Comparison of ENCODE assay signal across 14 mouse cellular contexts in genomic region chr17:87327645-87328044, GRCm38 (mm10). TPM values are rescaled to one million over a fixed set of nuclear protein-coding genes. Genes with fewer than 3 reads are reported as not detected.
A peak's percentile ranks its signal among the peaks of the same experiment; 100 is the strongest.
DNase-seq lines count a peak whose midpoint lies in the region; ATAC-seq and TF ChIP-seq lines count a peak whose summit lies in the region.
"Had no signal": no experiment of that assay in that cellular context is flagged by ENCODE, and none has a peak within 500 bp of the region (broad histone marks: within the 10 kb centered on the region; RNA-seq: fewer than 3 reads in every experiment).

No protein-coding gene starts in this region.

- peak overlapping the region; percentile 37; the same call in 1 of the 2 replicates for H3K27ac ChIP-seq in forebrain, embryonic 11.5 days (ENCODE audit: low read depth, low read length)
- H3K27ac ChIP-seq in forebrain, embryonic 14.5 days (ENCODE audit: low read depth, low read length) = no peak overlapping the region
- peak overlapping the region; percentile 19 for H3K27ac ChIP-seq in cortical plate, adult 2 months (ENCODE audit: insufficient read depth, low read length)
- peak overlapping the region; percentile 83 for H3K27ac ChIP-seq in hindbrain, embryonic 10.5 days
- H3K27ac ChIP-seq in midbrain, embryonic 12.5 days (replicated peaks) = peak overlapping the region; percentile 31
- H3K27ac ChIP-seq in limb, embryonic 10.5 days = no peak overlapping the region; the same call in none of the 2 replicates
- H3K27ac ChIP-seq: heart, embryonic 15.5 days had no signal

- TF ChIP-seq CTCF in cortical plate, adult 2 months (IDR thresholded peaks at IDR 0.05; ENCODE audit: extremely low read depth, insufficient read depth, low read length) = no peak

- no peak for TF ChIP-seq POLR2A in cortical plate, adult 2 months (IDR thresholded peaks at IDR 0.05; ENCODE audit: extremely low read depth, insufficient read depth, low read length)

- peaks cover 24% of the 10 kb centered on the region for H3K4me1 ChIP-seq in forebrain, embryonic 11.5 days (replicated peaks; ENCODE audit: control insufficient read depth, insufficient read depth, low read length)
- H3K4me1 ChIP-seq in forebrain, embryonic 14.5 days (ENCODE audit: control insufficient read depth, insufficient read depth, low read length) = peaks cover 33% of the 10 kb centered on the region
- H3K4me1 ChIP-seq in cortical plate, adult 2 months (ENCODE audit: control insufficient read depth, insufficient read depth, low read length) = peaks cover 31% of the 10 kb centered on the region
- peaks cover 74% of the 10 kb centered on the region for H3K4me1 ChIP-seq in hindbrain, embryonic 10.5 days (replicated peaks)
- H3K4me1 ChIP-seq in midbrain, embryonic 12.5 days = peaks cover 45% of the 10 kb centered on the region
- peaks cover 66% of the 10 kb centered on the region for H3K4me1 ChIP-seq in limb, embryonic 10.5 days

- WGBS in forebrain, embryonic 11.5 days = 81% methylated on average over 8 of the region's 8 CpGs
- WGBS in forebrain, embryonic 14.5 days = 76% methylated on average over 8 of the region's 8 CpGs
- 73% methylated on average over 8 of the region's 8 CpGs for WGBS in hindbrain, embryonic 10.5 days
- WGBS in midbrain, embryonic 12.5 days = 72% methylated on average over 8 of the region's 8 CpGs
- 85% methylated on average over 8 of the region's 8 CpGs for WGBS in limb, embryonic 10.5 days

- H3K4me3 ChIP-seq in forebrain, embryonic 11.5 days (ENCODE audit: low read depth, low read length) = no peak overlapping the region
- H3K4me3 ChIP-seq in forebrain, embryonic 14.5 days (ENCODE audit: low read depth, low read length) = no peak overlapping the region
- no peak overlapping the region for H3K4me3 ChIP-seq in cortical plate, adult 2 months (ENCODE audit: insufficient read depth, low read length)
- H3K4me3 ChIP-seq in hindbrain, embryonic 10.5 days = no peak overlapping the region
- no peak overlapping the region for H3K4me3 ChIP-seq in midbrain, embryonic 12.5 days
- H3K4me3 ChIP-seq in limb, embryonic 10.5 days = no peak overlapping the region
- H3K4me3 ChIP-seq: heart, embryonic 15.5 days had no signal

- no peaks in the 10 kb centered on the region for H3K36me3 ChIP-seq in forebrain, embryonic 11.5 days (ENCODE audit: control insufficient read depth, insufficient read depth, low read length)
- no peaks in the 10 kb centered on the region for H3K36me3 ChIP-seq in forebrain, embryonic 14.5 days (ENCODE audit: control insufficient read depth, insufficient read depth, low read length)
- no peaks in the 10 kb centered on the region; the same call in 1 of the 2 replicates for H3K36me3 ChIP-seq in hindbrain, embryonic 10.5 days
- no peaks in the 10 kb centered on the region for H3K36me3 ChIP-seq in midbrain, embryonic 12.5 days
- no peaks in the 10 kb centered on the region for H3K36me3 ChIP-seq in limb, embryonic 10.5 days
- H3K36me3 ChIP-seq: heart, embryonic 15.5 days had no signal

- no peak for DNase-seq in forebrain, embryonic 11.5 days (ENCODE audit: low spot score)
- DNase-seq in forebrain, embryonic 14.5 days (ENCODE audit: low spot score) = no peak
- no peak for DNase-seq in hindbrain, embryonic 10.5 days (ENCODE audit: low spot score)
- no peak for DNase-seq in limb, embryonic 10.5 days (ENCODE audit: low spot score)
- DNase-seq in urinary bladder, postnatal 25 days (ENCODE audit: low spot score) = no peak
- DNase-seq: spleen, adult 18-20 months; thymus, postnatal 4 days had no signal

- H3K27me3 ChIP-seq in forebrain, embryonic 11.5 days (ENCODE audit: control insufficient read depth, insufficient read depth, low read length) = no peaks in the 10 kb centered on the region
- H3K27me3 ChIP-seq in forebrain, embryonic 14.5 days (replicated peaks; ENCODE audit: control insufficient read depth, insufficient read depth, low read length) = no peaks in the 10 kb centered on the region
- peaks cover 27% of the 10 kb centered on the region for H3K27me3 ChIP-seq in hindbrain, embryonic 10.5 days (ENCODE audit: insufficient read depth, poor library complexity, severe bottlenecking)
- H3K27me3 ChIP-seq in midbrain, embryonic 12.5 days = peaks cover 27% of the 10 kb centered on the region
- peaks cover 38% of the 10 kb centered on the region for H3K27me3 ChIP-seq in limb, embryonic 10.5 days (ENCODE audit: low read depth, poor library complexity, severe bottlenecking)
- H3K27me3 ChIP-seq: Patski had no signal

- no peak overlapping the region for H3K4me2 ChIP-seq in forebrain, embryonic 11.5 days (ENCODE audit: low read depth, low read length, severe bottlenecking)
- no peak overlapping the region for H3K4me2 ChIP-seq in forebrain, embryonic 14.5 days (ENCODE audit: low read length)
- no peak overlapping the region for H3K4me2 ChIP-seq in midbrain, embryonic 12.5 days (replicated peaks)
- H3K4me2 ChIP-seq: heart, embryonic 15.5 days had no signal

- peak overlapping the region; percentile 8; the same call in 1 of the 2 replicates for H3K9ac ChIP-seq in forebrain, embryonic 11.5 days (ENCODE audit: low read length)
- no peak overlapping the region for H3K9ac ChIP-seq in forebrain, embryonic 14.5 days (ENCODE audit: low read length)
- no peak overlapping the region for H3K9ac ChIP-seq in midbrain, embryonic 12.5 days (replicated peaks)
- H3K9ac ChIP-seq: heart, embryonic 15.5 days; liver, postnatal 0 days had no signal

- H3K9me3 ChIP-seq in forebrain, embryonic 11.5 days (ENCODE audit: control insufficient read depth, low read length) = no peaks in the 10 kb centered on the region
- H3K9me3 ChIP-seq in forebrain, embryonic 14.5 days (replicated peaks; ENCODE audit: control insufficient read depth, low read length) = no peaks in the 10 kb centered on the region
- no peaks in the 10 kb centered on the region for H3K9me3 ChIP-seq in hindbrain, embryonic 10.5 days
- no peaks in the 10 kb centered on the region for H3K9me3 ChIP-seq in midbrain, embryonic 12.5 days
- no peaks in the 10 kb centered on the region for H3K9me3 ChIP-seq in limb, embryonic 10.5 days (replicated peaks)
- H3K9me3 ChIP-seq: heart, embryonic 15.5 days had no signal

- ATAC-seq in forebrain, embryonic 11.5 days (replicated peaks; ENCODE audit: low FRiP score) = no peak
- no peak for ATAC-seq in forebrain, embryonic 14.5 days
- ATAC-seq in midbrain, embryonic 12.5 days (ENCODE audit: low FRiP score, low read depth) = no peak
- no peak for ATAC-seq in erythroid progenitor cell, adult 5-6 weeks (replicated peaks; ENCODE audit: low FRiP score, poor library complexity, severe bottlenecking)
- ATAC-seq: inflammation-experienced regulatory T-cells, adult 6 months; Patski had no signal

RNA-seq across cellular contexts. Expression of gene Ttc7, which starts 45.0 kb away (rescaled TPM):
- 4.2 and 4.3 TPM in 2 replicates for polyA plus RNA-seq in forebrain, embryonic 11.5 days (2014; fragmentation: Nextera tagmentation; extraction: Ambion mirVana)
- polyA plus RNA-seq in forebrain, embryonic 14.5 days (2014; fragmentation: Nextera tagmentation; extraction: Ambion mirVana) = 4.1 and 4.8 TPM in 2 replicates
- 11.3 and 12.2 TPM in 2 replicates for polyA plus RNA-seq in cortical plate, adult 2 months (2012; rRNA removed)
- polyA plus RNA-seq in hindbrain, embryonic 10.5 days (2016; fragmentation: Nextera tagmentation; extraction: Ambion mirVana) = 4.7 and 4.8 TPM in 2 replicates
- polyA plus RNA-seq in midbrain, embryonic 12.5 days (2016; fragmentation: Nextera tagmentation; extraction: Ambion mirVana) = 4.6 and 5.7 TPM in 2 replicates
- 3.6 and 3.9 TPM in 2 replicates for polyA plus RNA-seq in limb, embryonic 10.5 days (2016; fragmentation: Nextera tagmentation; extraction: Ambion mirVana)
- total RNA-seq in erythroid progenitor cell, adult 5-6 weeks (2015; ENCODE audit: low replicate concordance) = 27.0 and 35.2 TPM in 2 replicates
- 23.4 and 30.7 TPM in 2 replicates for total RNA-seq in erythroid progenitor cell, adult 5-6 weeks (2017; ENCODE audit: low replicate concordance)

Comparison
In these comparisons a context has a peak if more than half of its experiments do, and no peak if none do; other contexts are left out.
1. H3K27ac ChIP-seq: peak in forebrain, embryonic 11.5 days (single experiment), cortical plate, adult 2 months (single experiment), hindbrain, embryonic 10.5 days (single experiment) and midbrain, embryonic 12.5 days (single experiment); none in forebrain, embryonic 14.5 days (single experiment) and limb, embryonic 10.5 days (single experiment).